Comparison of ENCODE assay signal across 8 mouse cellular contexts in genomic region chr7:82625342-82625741, GRCm38 (mm10). TPM values are rescaled to one million over a fixed set of nuclear protein-coding genes. Genes with fewer than 3 reads are reported as not detected.
DNase-seq lines count a peak whose midpoint lies in the region; ATAC-seq lines count a peak whose summit lies in the region.

No protein-coding gene starts in this region.

- no peaks in the 10 kb centered on the region for H3K4me1 ChIP-seq in heart, embryonic 12.5 days (replicated peaks)

- WGBS in heart, embryonic 12.5 days: 13% methylated on average over 7 of the region's 7 CpGs

- 0 out of 2 replicates have a peak, but pooled peaks cover 5% of the 10 kb centered on the region for H3K27me3 ChIP-seq in heart, embryonic 12.5 days (replicated peaks)

- no peak overlapping the region for H3K27ac ChIP-seq in heart, embryonic 12.5 days (ENCODE audit: poor library complexity, severe bottlenecking)

- H3K9ac ChIP-seq in heart, embryonic 12.5 days: no peak overlapping the region

- H3K9me3 ChIP-seq in heart, embryonic 12.5 days (replicated peaks): peaks cover 5% of the 10 kb centered on the region; the same call in 1 of the 2 replicates

- DNase-seq in heart, adult 18-20 months: peak; percentile 6 to 45
- peak; percentile 56 for DNase-seq in A20 (ENCODE audit: low read depth, low spot score)
- peak; percentile 46 for DNase-seq in c-Kit-positive CD71-negative TER-119-negative erythroid progenitor cells, embryonic 14.5 days (ENCODE audit: low read depth)
- peak; percentile 53 to 61 for DNase-seq in kidney, postnatal 25 days
- DNase-seq in testis, postnatal 10 days (ENCODE audit: low spot score): peak; percentile 87
- no peak for DNase-seq in layer of hippocampus, postnatal 36 days
- DNase-seq in cerebellum, adult 8-10 months: no peak

- ATAC-seq in heart, embryonic 12.5 days (ENCODE audit: insufficient number of reproducible peaks, low FRiP score): no peak

- H3K36me3 ChIP-seq in heart, embryonic 12.5 days: no peaks in the 10 kb centered on the region

- no peak overlapping the region for H3K4me2 ChIP-seq in heart, embryonic 12.5 days

- H3K4me3 ChIP-seq in heart, embryonic 12.5 days: no peak overlapping the region

RNA-seq across cellular contexts. Expression of gene Saxo2, which starts 23.0 kb away (rescaled TPM):
- 1 to 10 TPM; 1.1 to 3.0 TPM for total RNA-seq in heart, adult 18-20 months (2021)
- 5.7 and 5.8 TPM in 2 replicates for polyA plus RNA-seq in heart, embryonic 12.5 days (2016; fragmentation: Nextera tagmentation; extraction: Ambion mirVana)
- total RNA-seq in layer of hippocampus, postnatal 36 days (2021): 1 to 10 TPM; 7.3 to 8.5 TPM

RNA-seq across cellular contexts. Expression of gene Efl1, which starts 23.1 kb away (rescaled TPM):
- total RNA-seq in heart, adult 18-20 months (2021): 10 to 100 TPM in 1 of 2 experiments, 1 to 10 TPM in 1; 8.6 to 10.6 TPM
- 15.7 and 16.6 TPM in 2 replicates for polyA plus RNA-seq in heart, embryonic 12.5 days (2016; fragmentation: Nextera tagmentation; extraction: Ambion mirVana)
- 10 to 100 TPM; 17.4 to 19.3 TPM for total RNA-seq in layer of hippocampus, postnatal 36 days (2021)

Comparison
In these comparisons a context has a peak if more than half of its experiments do, and no peak if none do; other contexts are left out.
1. DNase-seq: peak in heart, adult 18-20 months (2 of 2), A20 (single experiment), c-Kit-positive CD71-negative TER-119-negative erythroid progenitor cells, embryonic 14.5 days (single experiment), kidney, postnatal 25 days (2 of 2) and testis, postnatal 10 days (single experiment); none in layer of hippocampus, postnatal 36 days (0 of 2) and cerebellum, adult 8-10 months (single experiment).